Comparison of ENCODE assay signal across 16 mouse cellular contexts in the genomic region with DNA sequence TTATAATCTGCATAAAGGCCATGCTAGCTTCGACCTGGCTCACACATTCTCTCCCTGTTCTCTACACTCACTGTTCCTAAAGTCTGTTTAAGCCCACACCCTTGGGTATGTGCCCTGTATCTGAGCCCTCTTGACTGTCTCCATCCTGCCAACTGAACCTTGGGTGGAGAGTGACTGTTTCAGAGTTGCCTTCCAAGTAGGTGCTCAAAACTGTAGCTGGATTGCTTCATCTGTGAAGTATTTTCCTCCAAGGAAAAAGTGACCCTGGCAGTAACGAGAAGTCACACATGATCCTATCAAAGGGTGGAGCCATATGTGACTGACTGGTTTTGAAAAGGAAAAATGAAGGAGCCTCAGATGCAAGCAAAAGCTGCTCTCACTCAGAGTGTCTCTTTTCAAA.
A peak's percentile ranks its signal among the peaks of the same experiment; 100 is the strongest.
DNase-seq lines count a peak whose midpoint lies in the region; ATAC-seq and TF ChIP-seq lines count a peak whose summit lies in the region.
"Had no signal": no experiment of that assay in that cellular context is flagged by ENCODE, and none has a peak within 500 bp of the region (broad histone marks: within the 10 kb centered on the region; RNA-seq: fewer than 3 reads in every experiment).

No protein-coding gene starts in this region.

- H3K36me3 ChIP-seq in heart, postnatal 0 days (replicated peaks; ENCODE audit: control insufficient read depth, insufficient read depth, low read length), result no peaks in the 10 kb centered on the region
- no peaks in the 10 kb centered on the region for H3K36me3 ChIP-seq in heart, embryonic 11.5 days (ENCODE audit: control insufficient read depth, insufficient read depth, low read length)
- H3K36me3 ChIP-seq in hindbrain, embryonic 10.5 days, result no peaks in the 10 kb centered on the region
- no peaks in the 10 kb centered on the region for H3K36me3 ChIP-seq in midbrain, embryonic 11.5 days (ENCODE audit: control insufficient read depth, insufficient read depth, low read length)
- H3K36me3 ChIP-seq: embryonic facial prominence, embryonic 10.5 days; heart, embryonic 10.5 days; heart, embryonic 15.5 days; hindbrain, embryonic 15.5 days had no signal

- H3K4me1 ChIP-seq in heart, postnatal 0 days (ENCODE audit: control insufficient read depth, insufficient read depth), result 0 out of 2 replicates have a peak, but pooled peaks cover 3% of the 10 kb centered on the region
- H3K4me1 ChIP-seq in heart, embryonic 11.5 days (ENCODE audit: control insufficient read depth, insufficient read depth, low read length), result no peaks in the 10 kb centered on the region; the same call in 1 of the 2 replicates
- H3K4me1 ChIP-seq in lung, adult 2 months (ENCODE audit: control insufficient read depth, insufficient read depth, low read length), result peaks cover 11% of the 10 kb centered on the region
- no peaks in the 10 kb centered on the region for H3K4me1 ChIP-seq in hindbrain, embryonic 10.5 days (replicated peaks)
- no peaks in the 10 kb centered on the region for H3K4me1 ChIP-seq in midbrain, embryonic 11.5 days (ENCODE audit: control insufficient read depth, insufficient read depth, low read length)
- H3K4me1 ChIP-seq: embryonic facial prominence, embryonic 10.5 days; hindbrain, embryonic 15.5 days had no signal

- 0 out of 2 replicates have a peak, but pooled peaks have one; percentile 33 for ATAC-seq in heart, postnatal 0 days (ENCODE audit: insufficient read depth, low read depth)
- ATAC-seq in heart, embryonic 11.5 days (replicated peaks; ENCODE audit: insufficient number of reproducible peaks, low FRiP score, low TSS enrichment), result no peak
- no peak for ATAC-seq in midbrain, embryonic 11.5 days (ENCODE audit: low FRiP score)
- ATAC-seq: forebrain, embryonic 14.5 days had no signal

- no peaks in the 10 kb centered on the region for H3K27me3 ChIP-seq in heart, postnatal 0 days (ENCODE audit: control insufficient read depth, insufficient read depth, low read length)
- H3K27me3 ChIP-seq in heart, embryonic 11.5 days (ENCODE audit: control insufficient read depth, insufficient read depth, low read length), result no peaks in the 10 kb centered on the region
- no peaks in the 10 kb centered on the region for H3K27me3 ChIP-seq in hindbrain, embryonic 10.5 days (ENCODE audit: insufficient read depth, poor library complexity, severe bottlenecking)
- H3K27me3 ChIP-seq in midbrain, embryonic 11.5 days (ENCODE audit: control insufficient read depth, insufficient read depth, low read length), result no peaks in the 10 kb centered on the region
- H3K27me3 ChIP-seq: heart, embryonic 15.5 days; hindbrain, embryonic 15.5 days had no signal

- no peak for TF ChIP-seq CTCF in heart, postnatal 0 days (IDR thresholded peaks at IDR 0.05; ENCODE audit: low read depth)
- TF ChIP-seq CTCF in lung, adult 2 months (IDR thresholded peaks at IDR 0.05; ENCODE audit: insufficient read depth, low read length), result no peak

- no peak overlapping the region for H3K27ac ChIP-seq in heart, postnatal 0 days (ENCODE audit: low read depth)
- H3K27ac ChIP-seq in heart, embryonic 11.5 days (ENCODE audit: low read depth, low read length), result no peak overlapping the region
- no peak overlapping the region for H3K27ac ChIP-seq in hindbrain, embryonic 10.5 days
- H3K27ac ChIP-seq in midbrain, embryonic 11.5 days (ENCODE audit: low read depth, low read length), result no peak overlapping the region
- H3K27ac ChIP-seq: embryonic facial prominence, embryonic 10.5 days; heart, embryonic 10.5 days; heart, embryonic 15.5 days; hindbrain, embryonic 15.5 days had no signal

- no peak overlapping the region for H3K4me2 ChIP-seq in heart, postnatal 0 days (ENCODE audit: low read depth, low read length)
- H3K4me2 ChIP-seq in heart, embryonic 11.5 days, result no peak overlapping the region
- H3K4me2 ChIP-seq in midbrain, embryonic 11.5 days, result no peak overlapping the region
- H3K4me2 ChIP-seq: heart, embryonic 15.5 days; hindbrain, embryonic 15.5 days had no signal

- no peak for TF ChIP-seq EP300 in heart, postnatal 0 days (IDR thresholded peaks at IDR 0.05; ENCODE audit: low read depth)

- H3K4me3 ChIP-seq in heart, postnatal 0 days (ENCODE audit: low read depth, low read length), result no peak overlapping the region
- H3K4me3 ChIP-seq in heart, embryonic 11.5 days (ENCODE audit: low read depth, low read length), result no peak overlapping the region
- no peak overlapping the region for H3K4me3 ChIP-seq in lung, adult 2 months (replicated peaks; ENCODE audit: extremely low read depth, low read depth, low read length)
- H3K4me3 ChIP-seq in hindbrain, embryonic 10.5 days, result no peak overlapping the region
- H3K4me3 ChIP-seq in midbrain, embryonic 11.5 days (ENCODE audit: low read depth, low read length), result no peak overlapping the region
- H3K4me3 ChIP-seq: embryonic facial prominence, embryonic 10.5 days; heart, embryonic 10.5 days; heart, embryonic 15.5 days; hindbrain, embryonic 15.5 days had no signal

- no peak overlapping the region for H3K9ac ChIP-seq in heart, postnatal 0 days (replicated peaks; ENCODE audit: low read depth, low read length)
- H3K9ac ChIP-seq in heart, embryonic 11.5 days (ENCODE audit: low read depth, low read length), result no peak overlapping the region
- no peak overlapping the region for H3K9ac ChIP-seq in midbrain, embryonic 11.5 days (ENCODE audit: low read length)
- H3K9ac ChIP-seq: heart, embryonic 15.5 days; hindbrain, embryonic 15.5 days had no signal

- no peaks in the 10 kb centered on the region for H3K9me3 ChIP-seq in heart, postnatal 0 days (replicated peaks; ENCODE audit: control insufficient read depth, low read length)
- no peaks in the 10 kb centered on the region for H3K9me3 ChIP-seq in heart, embryonic 11.5 days (replicated peaks; ENCODE audit: control insufficient read depth, low read length)
- H3K9me3 ChIP-seq in hindbrain, embryonic 10.5 days, result no peaks in the 10 kb centered on the region
- no peaks in the 10 kb centered on the region for H3K9me3 ChIP-seq in midbrain, embryonic 11.5 days (ENCODE audit: control insufficient read depth, low read length)
- H3K9me3 ChIP-seq: embryonic facial prominence, embryonic 10.5 days; heart, embryonic 10.5 days; heart, embryonic 15.5 days; hindbrain, embryonic 15.5 days had no signal

- WGBS in heart, postnatal 0 days, result 42% methylated on average over 2 of the region's 2 CpGs
- WGBS in heart, embryonic 11.5 days (ENCODE audit: insufficient replicate concordance), result 66% methylated on average over 2 of the region's 2 CpGs
- WGBS in lung, adult 2 months, result 39% methylated on average over 2 of the region's 2 CpGs
- 76% methylated on average over 2 of the region's 2 CpGs for WGBS in hindbrain, embryonic 10.5 days
- 78% methylated on average over 2 of the region's 2 CpGs for WGBS in midbrain, embryonic 11.5 days

- no peak for TF ChIP-seq POLR2A in lung, adult 2 months (IDR thresholded peaks at IDR 0.05; ENCODE audit: borderline replicate concordance, extremely low read depth, low read depth, low read length)

- no peak for DNase-seq in heart, postnatal 0 days (ENCODE audit: low spot score)
- DNase-seq in lung, adult 2 months, result peak; percentile 33
- peak; percentile 80 for DNase-seq in lung, postnatal 25 days (ENCODE audit: low spot score)
- no peak for DNase-seq in hindbrain, embryonic 10.5 days (ENCODE audit: low spot score)
- no peak for DNase-seq in layer of hippocampus, adult 8-10 months (ENCODE audit: low spot score in 2 of 2)
- DNase-seq in midbrain, embryonic 11.5 days (ENCODE audit: low spot score, missing footprints), result no peak
- DNase-seq: adrenal gland, postnatal 14 days; cerebellum, adult 11-12 months; cerebellum, adult 9-10 months; cerebellum, postnatal 25 days had no signal

Comparison
In these comparisons a context has a peak if more than half of its experiments do, and no peak if none do; other contexts are left out.
1. DNase-seq: peak in lung, adult 2 months (single experiment) and lung, postnatal 25 days (single experiment); none in heart, postnatal 0 days (single experiment), hindbrain, embryonic 10.5 days (single experiment), layer of hippocampus, adult 8-10 months (0 of 2) and midbrain, embryonic 11.5 days (single experiment).